Mouse (Mus musculus) left cerebral cortex, adult 2 months (tissue): Measurements from ENCODE around the gene Anks1. TPM values are rescaled to one million over a fixed set of nuclear protein-coding genes. Genes with fewer than 3 reads are reported as not detected.

Experiments used
- DNase-seq, 2 experiments: peaks; one replicate each; pipeline ENCODE4 v3.0.0; 2021 to 2022; ENCODE audit warnings: low spot score in 2 of 2, mixed read lengths in 1 of 2; ENCODE audit errors: extremely low spot score in 1 of 2
- H3K27ac ChIP-seq: fragments of 200-600 bp; 2 replicates; pipeline ENCODE4 v1.8.1; 2022
- H3K4me3 ChIP-seq: fragments of 200-600 bp; 2 replicates; pipeline ENCODE4 v1.8.1; 2022
- CTCF ChIP-seq: fragments of 200-600 bp; IDR thresholded peaks from 2 replicates; pipeline ENCODE4 v1.8.1; 2022; ENCODE audit warnings: antibody characterized with exemption, mild to moderate bottlenecking, moderate library complexity
- intact Hi-C: fragments of 180-260 bp; cut with DNase I; formaldehyde crosslinking; loops from one replicate; pipeline ENCODE4 v1.15.1; 2025
- total RNA-seq, 2 experiments: library from RNA; stranded (reverse); gene quantifications; 2 replicates each; pipeline ENCODE4 v1.2.3; 2021

Gene Anks1
- total RNA-seq, 2 experiments from 2014 or later: 36.6 to 54.9 TPM

- TF ChIP-seq CTCF: peak; percentile 59; the same call in 1 of the 2 replicates
- intact Hi-C loops: loop anchor here (2.0 to 5.0 kb wide), 4 partner anchors 66 to 170 kb away; no protein-coding TSS in a partner anchor
- H3K4me3 ChIP-seq: peak overlapping the region; percentile 90
Observed at GRCm38 (mm10) chr17:27908206-27908887, 759 bp upstream of the Anks1 start.

GRCm38 (mm10) chr17:27909622-27910500 lies 755 bp downstream of the Anks1 start, which contains the start of gene Taf11:
Gene Taf11 (minus strand): TSS chr17:27909844.
- no peak; the same call in 1 of the 2 replicates for TF ChIP-seq CTCF
- intact Hi-C loops: loop anchor here (2.0 to 5.0 kb wide), 4 partner anchors 67 to 169 kb away; no protein-coding TSS in a partner anchor
- peak; percentile 76 to 77 for DNase-seq
- H3K4me3 ChIP-seq: peak within 1 kb of the TSS; percentile 90
- peak within 1 kb of the TSS; percentile 90 for H3K27ac ChIP-seq

More at GRCm38 (mm10) chr17:27908206-27908887, 759 bp upstream of the Anks1 start:
- no peak for DNase-seq
- peak overlapping the region; percentile 90 for H3K27ac ChIP-seq

GRCm38 (mm10) chr17:27911371-27911770 lies 2.3 kb downstream of the Anks1 start:
- no peak for TF ChIP-seq CTCF
- intact Hi-C loops: no loop called here
- no peak for DNase-seq
- H3K27ac ChIP-seq: no peak overlapping the region
- H3K4me3 ChIP-seq: no peak overlapping the region

- TF ChIP-seq CTCF: no peak
- no peak for DNase-seq
- no peak overlapping the region for H3K4me3 ChIP-seq
- intact Hi-C loops: no loop called here
- no peak overlapping the region for H3K27ac ChIP-seq
Observed at GRCm38 (mm10) chr17:27914742-27915141, 5.6 kb downstream of the Anks1 start.

GRCm38 (mm10) chr17:27916366-27916765 lies 7.3 kb downstream of the Anks1 start:
- intact Hi-C loops: no loop called here
- Histone ChIP-seq H3K27ac (no peak overlapping the region), H3K4me3 (no peak overlapping the region)
- no peak for DNase-seq
- no peak for TF ChIP-seq CTCF

- no peak overlapping the region for H3K4me3 ChIP-seq
- intact Hi-C loops: no loop called here
- DNase-seq: no peak
- no peak overlapping the region for H3K27ac ChIP-seq
- TF ChIP-seq CTCF: no peak
Observed at GRCm38 (mm10) chr17:27920676-27921075, 11.6 kb downstream of the Anks1 start.

- Histone ChIP-seq H3K27ac (no peak overlapping the region), H3K4me3 (no peak overlapping the region)
- intact Hi-C loops: no loop called here
- no peak for DNase-seq
- no peak for TF ChIP-seq CTCF
Observed at GRCm38 (mm10) chr17:27922174-27922712, 13.1 kb downstream of the Anks1 start.

GRCm38 (mm10) chr17:27925054-27925453 lies 15.9 kb downstream of the Anks1 start:
- no peak for TF ChIP-seq CTCF
- no peak for DNase-seq
- intact Hi-C loops: no loop called here
- no peak overlapping the region for H3K27ac ChIP-seq
- H3K4me3 ChIP-seq: no peak overlapping the region

- TF ChIP-seq CTCF: no peak; the same call in none of the 2 replicates
- Histone ChIP-seq H3K27ac (no peak overlapping the region), H3K4me3 (no peak overlapping the region)
- intact Hi-C loops: no loop called here
- DNase-seq: no peak
Observed at GRCm38 (mm10) chr17:27925504-27925903, 16.4 kb downstream of the Anks1 start.

- intact Hi-C loops: no loop called here
- no peak for DNase-seq
- no peak for TF ChIP-seq CTCF
Observed at GRCm38 (mm10) chr17:27930291-27930690, 21.2 kb downstream of the Anks1 start.

GRCm38 (mm10) chr17:27931826-27932225 lies 22.7 kb downstream of the Anks1 start:
- H3K4me3 ChIP-seq: no peak overlapping the region
- TF ChIP-seq CTCF: no peak
- H3K27ac ChIP-seq: no peak overlapping the region
- no peak for DNase-seq
- intact Hi-C loops: no loop called here

More at GRCm38 (mm10) chr17:27930291-27930690, 21.2 kb downstream of the Anks1 start:
- Histone ChIP-seq H3K4me3 (no peak overlapping the region), H3K27ac (no peak overlapping the region)
